Mouse (Mus musculus) kidney, adult 2 months (tissue): ENCODE results near the gene Krt1. TPM values are rescaled to one million over a fixed set of nuclear protein-coding genes. Genes with fewer than 3 reads are reported as not detected.
A peak's percentile ranks its signal among the peaks of the same experiment; 100 is the strongest.

Source experiments
- DNase-seq: peaks from one replicate; pipeline ENCODE4 v3.0.0; 2021
- H3K27ac ChIP-seq: fragments of 200-500 bp; 2 replicates; pipeline ENCODE4 v1.5.1; 2012; ENCODE audit warnings: low read depth, low read length, control low read depth, inconsistent platforms; ENCODE audit not compliant: insufficient read depth
- H3K27me3 ChIP-seq: fragments of 200-500 bp; replicated peaks from 2 replicates; pipeline ENCODE4 v1.6.1; 2012; ENCODE audit warnings: mild to moderate bottlenecking, moderate library complexity, low read length, inconsistent platforms; ENCODE audit not compliant: control insufficient read depth, insufficient read depth
- H3K36me3 ChIP-seq: fragments of 200-500 bp; 2 replicates; pipeline ENCODE4 v1.6.1; 2012; ENCODE audit warnings: mild to moderate bottlenecking, moderate library complexity, low read length, inconsistent platforms; ENCODE audit not compliant: control insufficient read depth, insufficient read depth
- H3K4me1 ChIP-seq: fragments of 200-500 bp; 2 replicates; pipeline ENCODE4 v1.6.1; 2011; ENCODE audit warnings: low read length; ENCODE audit not compliant: control insufficient read depth, insufficient read depth
- H3K4me3 ChIP-seq: fragments of 200-500 bp; 2 replicates; pipeline ENCODE4 v1.5.1; 2011; ENCODE audit warnings: mild to moderate bottlenecking, low read depth, low read length, control low read depth; ENCODE audit not compliant: insufficient read depth
- CTCF ChIP-seq: fragments of 200-500 bp; conservative IDR thresholded peaks from 2 replicates; pipeline ENCODE4 v1.5.1; 2011; ENCODE audit warnings: low read depth, mild to moderate bottlenecking, control low read depth, low read length, moderate library complexity, mixed read lengths; ENCODE audit not compliant: insufficient read depth, insufficient read length
- POLR2A ChIP-seq: fragments of 200-500 bp; IDR thresholded peaks from one replicate; pipeline ENCODE4 v1.6.1; 2011; ENCODE audit warnings: low read depth, low read length, control low read depth
- WGBS: fragments of 180-500 bp; shearing (Covaris S2); methylation state at CpG from one replicate; pipeline ENCODE4 v1.1.7; 2018; 5-methylcytosine and 5-hydroxymethylcytosine counted together
- polyA plus RNA-seq: library from polyadenylated mRNA; depleted of rRNA; stranded (reverse); fragments of >200 nt; gene quantifications from 2 replicates; pipeline ENCODE4 v1.2.3, GENCODE M21; 2012

Gene Krt1
- polyA plus RNA-seq, 1 experiment = 0.05 TPM

DNA sequence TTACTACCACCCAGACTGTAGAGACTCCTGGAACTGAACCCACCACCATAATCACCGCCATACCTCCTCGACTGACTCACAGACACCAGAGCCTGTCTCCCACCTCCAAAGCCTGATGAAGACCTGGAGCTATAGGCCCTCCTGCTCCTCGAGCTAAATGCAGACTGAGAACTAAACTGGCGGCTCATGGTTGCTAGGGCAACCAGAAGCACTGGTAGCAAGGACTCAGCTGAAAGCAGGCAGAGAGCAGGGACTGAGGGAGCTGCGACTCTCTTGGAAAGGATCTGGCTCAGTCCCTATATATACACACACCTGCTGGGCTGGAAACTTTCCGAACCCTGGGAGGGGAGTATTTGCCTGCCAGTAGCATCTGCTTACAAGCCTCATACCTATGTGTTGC, 18.8 kb upstream of the Krt1 start, which contains the start of gene Krt77:
TSS of gene Krt77 (minus strand) at position 275 of the 400 bp plus-strand sequence.
- no peaks in the 10 kb centered on the region for H3K36me3 ChIP-seq
- no peaks in the 10 kb centered on the region for H3K4me1 ChIP-seq
- no peaks in the 10 kb centered on the region for H3K27me3 ChIP-seq
- DNase-seq = no peak
- H3K27ac ChIP-seq = no peak within 1 kb of the TSS
- no peak within 1 kb of the TSS for H3K4me3 ChIP-seq
- TF ChIP-seq CTCF (no peak), POLR2A (no peak)
- 44% methylated on average over 6 of the region's 6 CpGs for WGBS

DNA sequence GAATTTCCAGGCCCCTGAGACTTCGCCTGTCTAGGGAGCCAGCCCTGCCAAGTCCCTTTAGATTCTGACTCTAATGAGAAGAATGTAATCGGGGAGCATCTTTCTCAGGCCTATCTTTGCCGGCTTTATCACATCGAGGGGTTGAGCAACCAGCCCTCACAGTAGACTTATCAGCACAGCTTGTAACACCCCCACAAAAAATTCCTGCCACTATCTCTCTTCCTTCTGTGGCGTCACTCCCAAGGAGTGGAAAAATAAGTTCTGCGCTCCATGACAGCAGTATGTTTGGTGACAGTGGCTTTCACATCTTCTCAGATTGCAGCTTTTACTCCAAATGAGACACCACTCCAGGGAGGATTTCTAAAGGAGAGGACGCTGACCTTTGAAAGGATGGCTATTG, 16.2 kb upstream of the Krt1 start:
- DNase-seq = no peak
- Histone ChIP-seq H3K27ac (no peak overlapping the region), H3K4me1 (no peaks in the 10 kb centered on the region), H3K27me3 (no peaks in the 10 kb centered on the region), H3K36me3 (no peaks in the 10 kb centered on the region), H3K4me3 (no peak overlapping the region)
- TF ChIP-seq POLR2A = no peak
- no peak for TF ChIP-seq CTCF
- 77% methylated on average over 7 of the region's 7 CpGs for WGBS

DNA sequence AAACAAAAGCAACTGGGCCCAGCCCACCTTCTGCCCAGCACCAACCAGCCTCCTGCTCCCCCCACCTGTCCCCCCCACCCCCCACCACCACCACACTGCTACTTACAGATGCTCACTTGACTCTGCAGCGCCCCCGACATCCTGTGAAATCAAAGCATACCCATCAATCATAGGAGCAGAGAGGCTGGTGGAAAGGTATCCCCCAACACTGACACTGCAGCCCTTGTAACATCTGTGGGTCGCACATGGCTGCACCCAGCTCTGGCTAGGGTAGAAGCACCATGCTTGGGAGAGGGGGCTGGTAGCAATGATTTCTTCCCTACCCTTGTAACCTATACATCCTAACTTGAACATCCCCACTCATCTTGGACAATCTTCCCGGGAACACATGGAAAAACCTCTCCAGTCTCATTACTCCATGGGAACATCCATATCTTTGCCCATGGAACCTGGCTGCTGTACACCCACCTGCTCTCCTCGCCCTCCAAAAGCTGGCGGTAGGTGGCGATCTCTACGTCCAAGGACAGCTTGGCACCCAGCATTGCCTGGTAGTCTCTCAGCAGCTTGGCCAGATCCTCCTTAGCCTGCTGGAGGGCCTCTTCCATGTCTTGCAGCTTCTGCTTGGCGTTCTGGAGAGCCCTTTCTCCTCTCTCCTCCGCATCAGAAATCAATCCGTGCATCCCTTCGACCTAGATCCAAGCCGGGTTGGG, 10.0 kb upstream of the Krt1 start:
- no peak for TF ChIP-seq POLR2A
- no peak; the same call in 1 of the 2 replicates for TF ChIP-seq CTCF
- no peaks in the 10 kb centered on the region for H3K36me3 ChIP-seq
- no peak overlapping the region for H3K27ac ChIP-seq
- no peak overlapping the region for H3K4me3 ChIP-seq
- 47% methylated on average over 13 of the region's 13 CpGs for WGBS
- no peaks in the 10 kb centered on the region for H3K27me3 ChIP-seq
- DNase-seq = peak; percentile 10
- peaks cover 7% of the 10 kb centered on the region for H3K4me1 ChIP-seq

DNA sequence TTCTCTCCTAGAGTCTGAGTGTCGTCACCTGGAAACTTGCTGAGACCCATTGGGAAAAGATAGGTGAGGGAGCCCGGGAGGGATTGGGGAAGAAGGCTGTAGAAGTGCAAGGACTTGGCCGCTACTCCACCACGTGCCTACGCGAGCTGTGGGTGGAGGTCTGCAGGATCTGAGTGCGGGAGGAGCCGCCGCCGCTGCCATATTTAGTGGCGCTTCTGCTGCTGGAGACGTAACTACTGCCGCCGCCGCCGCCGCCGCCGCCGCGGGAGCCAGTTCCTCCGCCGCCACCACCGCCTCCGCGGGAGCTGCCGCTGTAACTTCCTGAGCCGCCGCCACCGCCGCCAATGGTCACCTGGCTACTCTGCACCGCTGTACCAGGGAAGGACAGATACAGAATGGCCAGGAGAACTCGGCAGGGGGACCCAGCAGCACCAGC, 9.2 kb upstream of the Krt1 start:
- no peaks in the 10 kb centered on the region for H3K36me3 ChIP-seq
- peak; percentile 51 for DNase-seq
- H3K4me3 ChIP-seq = peak overlapping the region; percentile 42
- no peak for TF ChIP-seq POLR2A
- TF ChIP-seq CTCF = no peak
- WGBS = under 1% methylated on average over 33 of the region's 33 CpGs
- no peak overlapping the region for H3K27ac ChIP-seq
- no peaks in the 10 kb centered on the region for H3K27me3 ChIP-seq
- H3K4me1 ChIP-seq = peaks cover 7% of the 10 kb centered on the region

DNA sequence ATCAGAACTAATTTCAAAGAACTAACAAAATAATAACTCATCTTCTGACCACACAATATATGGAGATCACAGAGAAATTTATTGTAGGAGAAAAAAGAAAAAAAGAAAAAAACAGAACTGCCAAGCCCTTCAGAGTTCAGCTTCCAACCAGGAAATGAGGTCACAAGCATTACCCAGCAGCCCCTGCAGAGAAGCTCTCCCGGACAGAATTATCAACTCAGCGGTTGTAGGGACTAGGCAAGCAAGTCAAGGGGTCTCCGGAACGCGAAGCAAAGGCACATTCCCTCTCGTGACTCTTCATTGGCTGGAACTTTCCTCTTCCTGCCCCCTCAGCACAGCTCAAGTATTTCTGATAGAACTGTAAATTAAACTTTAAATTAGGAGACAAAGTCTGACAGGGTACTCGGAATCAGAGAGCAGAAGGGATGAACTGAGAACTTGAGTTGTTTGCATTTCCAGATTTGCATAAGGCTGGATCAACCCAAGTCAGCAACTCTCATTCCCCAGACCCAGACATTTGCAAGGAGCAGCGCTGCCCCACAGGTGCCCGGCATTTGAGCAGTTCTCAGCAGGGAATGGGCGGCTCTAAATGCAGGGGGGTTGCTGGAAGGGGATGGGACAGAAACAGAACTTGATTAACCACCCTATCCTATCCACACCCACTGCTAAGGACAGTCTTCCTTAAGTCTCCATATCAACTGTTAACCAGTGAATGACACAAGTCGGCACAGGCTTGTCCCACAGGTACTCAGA, 8.3 kb upstream of the Krt1 start:
- TF ChIP-seq CTCF = no peak
- TF ChIP-seq POLR2A = no peak
- Histone ChIP-seq H3K36me3 (no peaks in the 10 kb centered on the region), H3K4me3 (no peak overlapping the region), H3K27ac (no peak overlapping the region), H3K4me1 (peaks cover 7% of the 10 kb centered on the region), H3K27me3 (no peaks in the 10 kb centered on the region)
- 16% methylated on average over 11 of the region's 11 CpGs for WGBS
- DNase-seq = no peak

DNA sequence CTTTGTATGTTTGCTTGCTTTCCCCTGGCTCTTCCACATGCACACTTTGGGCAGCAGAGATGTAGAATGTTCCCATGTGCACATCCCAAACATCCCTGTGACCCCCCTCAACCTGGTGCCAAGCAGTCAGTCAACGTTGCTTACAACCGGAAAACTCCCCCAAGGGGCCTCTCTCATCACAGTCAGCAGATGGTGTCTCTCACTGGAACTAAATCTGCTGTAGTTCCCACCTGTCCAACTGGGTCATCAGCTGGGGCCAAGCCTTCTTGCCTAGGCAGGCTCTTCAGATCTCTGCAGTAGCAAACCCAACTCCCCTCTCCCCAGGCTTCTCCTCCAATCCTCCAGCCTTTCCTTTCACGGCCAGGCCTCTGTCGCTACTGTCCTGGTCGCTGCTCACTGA, 6.1 kb upstream of the Krt1 start:
- DNase-seq = no peak
- H3K36me3 ChIP-seq = no peaks in the 10 kb centered on the region
- TF ChIP-seq POLR2A = no peak
- TF ChIP-seq CTCF = no peak
- H3K27ac ChIP-seq = no peak overlapping the region
- WGBS = 45% methylated on average over 5 of the region's 5 CpGs
- H3K4me3 ChIP-seq = no peak overlapping the region
- H3K4me1 ChIP-seq = peaks cover 7% of the 10 kb centered on the region
- no peaks in the 10 kb centered on the region for H3K27me3 ChIP-seq

DNA sequence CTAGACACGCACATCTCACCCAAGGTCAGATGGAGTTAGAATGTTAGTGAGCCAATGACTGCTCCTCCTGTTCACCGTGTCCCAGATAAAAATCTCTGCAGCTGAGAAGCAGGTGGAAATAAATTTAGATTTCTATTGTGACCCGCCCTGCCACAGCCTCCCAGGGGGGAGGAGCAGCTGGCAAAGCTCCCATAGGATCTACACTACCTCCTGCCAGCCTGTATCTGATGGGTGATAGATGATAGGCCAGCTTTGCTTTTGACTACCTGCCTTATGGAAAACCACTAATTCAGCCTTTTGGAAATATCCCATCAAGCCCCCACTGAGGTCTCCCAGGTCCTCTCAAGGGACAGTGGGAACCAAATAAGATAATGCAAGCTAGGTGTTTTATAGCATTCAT, 5.1 kb upstream of the Krt1 start:
- TF ChIP-seq CTCF (no peak), POLR2A (no peak)
- Histone ChIP-seq H3K4me3 (no peak overlapping the region), H3K27ac (no peak overlapping the region), H3K27me3 (no peaks in the 10 kb centered on the region), H3K4me1 (peaks cover 7% of the 10 kb centered on the region), H3K36me3 (no peaks in the 10 kb centered on the region)
- 59% methylated on average over 3 of the region's 3 CpGs for WGBS
- no peak for DNase-seq
